Mouse (Mus musculus) G1E (cell line): Measurements from ENCODE around the gene Rasgrp2. TPM values are rescaled to one million over a fixed set of nuclear protein-coding genes. Genes with fewer than 3 reads are reported as not detected.

Source experiments
- ATAC-seq: 2 replicates; pipeline ENCODE4 v1.8.0; 2016; ENCODE audit warnings: mild to moderate bottlenecking; ENCODE audit not compliant: insufficient number of reproducible peaks, poor library complexity, low FRiP score, severe bottlenecking; ENCODE audit errors: extremely low read depth
- DNase-seq: peaks from one replicate; pipeline ENCODE4 v3.0.0; 2012; ENCODE audit warnings: low spot score
- H3K27me3 ChIP-seq: 2 replicates; pipeline ENCODE4 v1.6.1; 2012; ENCODE audit warnings: mild to moderate bottlenecking, low read length, inconsistent platforms; ENCODE audit not compliant: insufficient read depth
- H3K36me3 ChIP-seq: replicated peaks from 2 replicates; pipeline ENCODE3; 2012; ENCODE audit warnings: mild to moderate bottlenecking, inconsistent platforms
- H3K4me1 ChIP-seq: 2 replicates; pipeline ENCODE4 v1.6.1; 2012; ENCODE audit warnings: low read depth, low read length, inconsistent platforms, mixed read lengths; ENCODE audit not compliant: insufficient read depth
- H3K4me3 ChIP-seq: 2 replicates; pipeline ENCODE4 v1.5.1; 2012; ENCODE audit warnings: low read depth, mild to moderate bottlenecking, inconsistent platforms, low read length, moderate library complexity, mixed read lengths
- H3K9me3 ChIP-seq: replicated peaks from 2 replicates; pipeline ENCODE4 v1.6.1; 2012; ENCODE audit warnings: inconsistent platforms
- CTCF ChIP-seq: IDR thresholded peaks from 2 replicates; pipeline ENCODE4 v1.5.1; 2012; ENCODE audit warnings: low read depth, low read length, inconsistent platforms, mixed read lengths
- GATA1 ChIP-seq: IDR thresholded peaks from 2 replicates; pipeline ENCODE4 v1.6.1; 2012; ENCODE audit warnings: borderline replicate concordance, low read length, inconsistent platforms, mixed read lengths
- GATA2 ChIP-seq: IDR thresholded peaks from 2 replicates; pipeline ENCODE4 v1.6.1; 2012; ENCODE audit warnings: low read depth, low read length, inconsistent platforms, borderline replicate concordance
- POLR2AphosphoS5 ChIP-seq: IDR thresholded peaks from 2 replicates; pipeline ENCODE4 v1.6.1; 2012; ENCODE audit warnings: low read depth, low read length, inconsistent platforms; ENCODE audit not compliant: insufficient replicate concordance
- TAL1 ChIP-seq: conservative IDR thresholded peaks from 2 replicates; pipeline ENCODE4 v1.6.1; 2012; ENCODE audit warnings: low read depth, low read length, inconsistent platforms, mixed read lengths
- polyA plus RNA-seq: library from polyadenylated mRNA; stranded (reverse); fragments of >175 nt; gene quantifications from 2 replicates; pipeline ENCODE4 v1.2.3, GENCODE M21; 2012
- total RNA-seq, 2 experiments: library from RNA; stranded (forward) in 1 of 2; stranded (reverse) in 1 of 2; fragments of 200-1000 nt in 1 of 2; fragments of >200 nt in 1 of 2; fragmentation: Nextera tagmentation in 1 of 2; gene quantifications; 2 replicates each; pipeline ENCODE4 v1.2.3; 2014 to 2017

Rasgrp2 gene
- total and polyA plus RNA-seq, 3 experiments = 1.5 to 3.5 TPM; not detected in 1

GRCm38 (mm10) chr19:6363411-6364240 is 35.5 kb upstream of the Rasgrp2 start, which contains the start of gene Sf1:
Gene Sf1, plus strand, starts transcription at chr19:6363690.
- DNase-seq (peak; percentile 98), ATAC-seq (peak; percentile 93)
- TF ChIP-seq TAL1 (no peak), POLR2AphosphoS5 (no peak), GATA2 (no peak), GATA1 (no peak), CTCF (no peak)

GRCm38 (mm10) chr19:6364317-6364725 is 34.8 kb upstream of the Rasgrp2 start:
- peaks cover 70% of the 10 kb centered on the region for H3K36me3 ChIP-seq

More at GRCm38 (mm10) chr19:6363411-6364240, 35.5 kb upstream of the Rasgrp2 start, which contains the start of gene Sf1:
- Histone ChIP-seq H3K4me3 (peak within 1 kb of the TSS; percentile 97), H3K4me1 (peaks cover 35% of the 10 kb centered on the region), H3K27me3 (no peaks in the 10 kb centered on the region), H3K36me3 (peaks cover 69% of the 10 kb centered on the region), H3K9me3 (no peaks in the 10 kb centered on the region)

GRCm38 (mm10) chr19:6364842-6365241 is 34.3 kb upstream of the Rasgrp2 start:
- H3K4me1 ChIP-seq = peaks cover 41% of the 10 kb centered on the region

More at GRCm38 (mm10) chr19:6364317-6364725, 34.8 kb upstream of the Rasgrp2 start:
- Histone ChIP-seq H3K4me1 (peaks cover 40% of the 10 kb centered on the region), H3K4me3 (peak overlapping the region; percentile 97), H3K27me3 (no peaks in the 10 kb centered on the region), H3K9me3 (no peaks in the 10 kb centered on the region)
- DNase-seq = peak; percentile 71
- ATAC-seq = no peak
- TF ChIP-seq POLR2AphosphoS5 (no peak), CTCF (no peak), TAL1 (no peak), GATA2 (no peak), GATA1 (no peak)

GRCm38 (mm10) chr19:6370175-6370574 is 29.0 kb upstream of the Rasgrp2 start:
- TF ChIP-seq CTCF (no peak), GATA1 (no peak), GATA2 (no peak), POLR2AphosphoS5 (no peak), TAL1 (no peak)
- H3K4me1 ChIP-seq = peaks cover 84% of the 10 kb centered on the region

More at GRCm38 (mm10) chr19:6364842-6365241, 34.3 kb upstream of the Rasgrp2 start:
- no peak for ATAC-seq
- no peak for DNase-seq
- Histone ChIP-seq H3K4me3 (peak overlapping the region; percentile 97), H3K9me3 (no peaks in the 10 kb centered on the region), H3K27me3 (no peaks in the 10 kb centered on the region), H3K36me3 (peaks cover 73% of the 10 kb centered on the region)
- TF ChIP-seq TAL1 (no peak), GATA1 (no peak), GATA2 (no peak), CTCF (no peak), POLR2AphosphoS5 (no peak)

GRCm38 (mm10) chr19:6372433-6372832 is 26.7 kb upstream of the Rasgrp2 start:
- ATAC-seq (no peak), DNase-seq (no peak)
- Histone ChIP-seq H3K4me1 (peaks cover 73% of the 10 kb centered on the region), H3K9me3 (no peaks in the 10 kb centered on the region), H3K4me3 (no peak overlapping the region), H3K27me3 (no peaks in the 10 kb centered on the region), H3K36me3 (peaks cover 98% of the 10 kb centered on the region)
- no peak for TF ChIP-seq GATA1
- no peak for TF ChIP-seq POLR2AphosphoS5
- no peak for TF ChIP-seq GATA2
- TF ChIP-seq TAL1 = no peak
- TF ChIP-seq CTCF = no peak

More at GRCm38 (mm10) chr19:6370175-6370574, 29.0 kb upstream of the Rasgrp2 start:
- no peak overlapping the region for H3K4me3 ChIP-seq
- DNase-seq (no peak), ATAC-seq (no peak)
- no peaks in the 10 kb centered on the region for H3K27me3 ChIP-seq
- peaks cover 98% of the 10 kb centered on the region for H3K36me3 ChIP-seq
- H3K9me3 ChIP-seq = no peaks in the 10 kb centered on the region

- TF ChIP-seq POLR2AphosphoS5 (peak; percentile 62; the same call in 1 of the 2 replicates), GATA1 (no peak), GATA2 (no peak), CTCF (peak; percentile 62), TAL1 (no peak)
These were observed 25.4 kb upstream of the Rasgrp2 start for GRCm38 (mm10) chr19:6373539-6374400.

More at GRCm38 (mm10) chr19:6373539-6374400, 25.4 kb upstream of the Rasgrp2 start:
- peaks cover 98% of the 10 kb centered on the region for H3K36me3 ChIP-seq
- H3K9me3 ChIP-seq = no peaks in the 10 kb centered on the region
- no peaks in the 10 kb centered on the region for H3K27me3 ChIP-seq
- ATAC-seq (no peak), DNase-seq (peak; percentile 29)
- peaks cover 71% of the 10 kb centered on the region for H3K4me1 ChIP-seq
- H3K4me3 ChIP-seq = no peak overlapping the region
